Mouse (Mus musculus): ENCODE results near the gene Otop3.

DNA sequence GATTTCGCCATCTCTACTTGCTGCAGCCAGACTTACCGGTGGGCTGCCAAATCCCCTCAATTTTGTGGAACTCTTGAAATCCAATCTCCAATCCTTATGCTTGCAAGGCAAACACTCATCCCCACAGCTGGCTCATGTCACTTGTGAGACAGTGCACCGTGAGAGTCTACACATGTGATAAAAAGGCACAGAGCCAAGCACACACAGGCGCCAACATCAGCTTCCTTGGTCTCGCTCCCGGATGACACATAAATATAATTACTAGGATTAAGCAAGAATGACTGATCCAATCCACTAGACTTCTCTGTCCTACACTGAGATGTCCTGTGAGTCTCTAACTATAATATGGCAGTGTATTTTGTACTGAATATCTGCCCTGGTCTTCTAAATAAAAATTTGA lies 43.6 kb upstream of the Otop3 start:
- TF ChIP-seq CTCF (IDR thresholded peaks at IDR 0.05; ENCODE audit: extremely low read depth, insufficient read depth, low read length), result no peak
- TF ChIP-seq POLR2A (IDR thresholded peaks at IDR 0.05; ENCODE audit: extremely low read depth, insufficient read depth, low read length), result no peak
